Mouse (Mus musculus) limb, embryonic 13.5 days (tissue): ENCODE measurements around the gene Gsta4. TPM values are rescaled to one million over a fixed set of nuclear protein-coding genes. Genes with fewer than 3 reads are reported as not detected.

Source experiments
- ATAC-seq: fragments of 200-750 bp; cut with Nextera tagmentation; 2 replicates; pipeline ENCODE4 v1.8.0; 2017; ENCODE audit warnings: low read depth, moderate number of reproducible peaks, moderate TSS enrichment; ENCODE audit not compliant: low FRiP score
- H3K27ac ChIP-seq: fragments of 300-500 bp; sonication (generic); 2 replicates; pipeline ENCODE4 v1.5.1; 2015; ENCODE audit warnings: inconsistent platforms, mild to moderate bottlenecking, moderate library complexity
- H3K27me3 ChIP-seq: fragments of 300-500 bp; sonication (generic); 2 replicates; pipeline ENCODE4 v1.6.1; 2015; ENCODE audit warnings: mild to moderate bottlenecking, inconsistent platforms
- H3K36me3 ChIP-seq: fragments of 300-500 bp; sonication (generic); 2 replicates; pipeline ENCODE4 v1.6.1; 2015; ENCODE audit warnings: inconsistent platforms, mild to moderate bottlenecking, moderate library complexity
- H3K4me1 ChIP-seq: fragments of 300-500 bp; sonication (generic); 2 replicates; pipeline ENCODE4 v1.6.1; 2015; ENCODE audit warnings: inconsistent platforms
- H3K4me2 ChIP-seq: fragments of 300-500 bp; sonication (generic); replicated peaks from 2 replicates; pipeline ENCODE4 v1.6.1; 2015; ENCODE audit warnings: inconsistent platforms, mild to moderate bottlenecking, moderate library complexity
- H3K4me3 ChIP-seq: fragments of 300-500 bp; sonication (generic); 2 replicates; pipeline ENCODE4 v1.5.1; 2015; ENCODE audit warnings: moderate library complexity, mild to moderate bottlenecking, inconsistent platforms
- H3K9ac ChIP-seq: fragments of 300-500 bp; sonication (generic); 2 replicates; pipeline ENCODE4 v1.6.1; 2015; ENCODE audit warnings: mild to moderate bottlenecking, inconsistent platforms
- H3K9me3 ChIP-seq: fragments of 300-500 bp; sonication (generic); 2 replicates; pipeline ENCODE4 v1.6.1; 2016; ENCODE audit warnings: inconsistent platforms
- WGBS: fragments of 180-500 bp; shearing (Covaris S2); methylation state at CpG from one replicate; pipeline ENCODE4 v1.1.7; 2015; 5-methylcytosine and 5-hydroxymethylcytosine counted together
- polyA plus RNA-seq: library from polyadenylated mRNA; unstranded; fragments of >200 nt; fragmentation: Nextera tagmentation; extraction: Ambion mirVana; gene quantifications from 2 replicates; pipeline ENCODE4 v1.2.1, GENCODE M21; 2015

The Gsta4 gene
- polyA plus RNA-seq, 1 experiment from 2014 or later, result 105 TPM

- no peak overlapping the region for H3K27ac ChIP-seq
- H3K4me3 ChIP-seq, result no peak overlapping the region
- no peaks in the 10 kb centered on the region for H3K36me3 ChIP-seq
- ATAC-seq, result no peak; the same call in 1 of the 2 replicates
- peaks cover 5% of the 10 kb centered on the region for H3K27me3 ChIP-seq
- H3K9me3 ChIP-seq, result no peaks in the 10 kb centered on the region; the same call in 1 of the 2 replicates
- H3K4me2 ChIP-seq, result no peak overlapping the region
- peaks cover 4% of the 10 kb centered on the region for H3K4me1 ChIP-seq
- H3K9ac ChIP-seq, result no peak overlapping the region
- WGBS, result 79% methylated on average over 9 of the region's 9 CpGs
These were observed 3.1 kb downstream of the Gsta4 start for GRCm38 (mm10) chr9:78185686-78186085.

DNA sequence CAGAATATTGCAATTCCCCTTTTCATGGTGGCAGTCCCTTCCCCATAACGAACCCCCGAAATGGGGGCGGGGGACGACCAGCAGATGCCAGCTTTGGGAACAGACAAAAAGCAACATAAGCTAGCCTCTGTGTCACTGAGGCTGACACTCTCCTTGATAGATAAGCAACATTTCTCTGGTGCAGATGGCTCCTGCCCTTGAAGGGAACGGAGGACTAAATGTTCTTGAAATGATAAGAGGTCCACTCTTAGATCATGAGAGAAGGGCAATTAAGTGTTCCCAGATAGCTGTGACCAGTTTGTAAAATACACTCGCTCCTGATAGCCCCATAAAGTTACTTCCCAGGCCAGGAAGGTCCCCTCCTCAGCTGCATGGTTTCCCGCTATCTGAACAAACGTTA, 6.3 kb downstream of the Gsta4 start:
- Histone ChIP-seq H3K4me2 (no peak overlapping the region), H3K27me3 (peaks cover 5% of the 10 kb centered on the region), H3K4me3 (no peak overlapping the region), H3K27ac (no peak overlapping the region), H3K9ac (no peak overlapping the region), H3K4me1 (peaks cover 27% of the 10 kb centered on the region), H3K36me3 (no peaks in the 10 kb centered on the region), H3K9me3 (no peaks in the 10 kb centered on the region)
- WGBS, result 67% methylated on average over 8 of the region's 8 CpGs
- ATAC-seq, result no peak

DNA sequence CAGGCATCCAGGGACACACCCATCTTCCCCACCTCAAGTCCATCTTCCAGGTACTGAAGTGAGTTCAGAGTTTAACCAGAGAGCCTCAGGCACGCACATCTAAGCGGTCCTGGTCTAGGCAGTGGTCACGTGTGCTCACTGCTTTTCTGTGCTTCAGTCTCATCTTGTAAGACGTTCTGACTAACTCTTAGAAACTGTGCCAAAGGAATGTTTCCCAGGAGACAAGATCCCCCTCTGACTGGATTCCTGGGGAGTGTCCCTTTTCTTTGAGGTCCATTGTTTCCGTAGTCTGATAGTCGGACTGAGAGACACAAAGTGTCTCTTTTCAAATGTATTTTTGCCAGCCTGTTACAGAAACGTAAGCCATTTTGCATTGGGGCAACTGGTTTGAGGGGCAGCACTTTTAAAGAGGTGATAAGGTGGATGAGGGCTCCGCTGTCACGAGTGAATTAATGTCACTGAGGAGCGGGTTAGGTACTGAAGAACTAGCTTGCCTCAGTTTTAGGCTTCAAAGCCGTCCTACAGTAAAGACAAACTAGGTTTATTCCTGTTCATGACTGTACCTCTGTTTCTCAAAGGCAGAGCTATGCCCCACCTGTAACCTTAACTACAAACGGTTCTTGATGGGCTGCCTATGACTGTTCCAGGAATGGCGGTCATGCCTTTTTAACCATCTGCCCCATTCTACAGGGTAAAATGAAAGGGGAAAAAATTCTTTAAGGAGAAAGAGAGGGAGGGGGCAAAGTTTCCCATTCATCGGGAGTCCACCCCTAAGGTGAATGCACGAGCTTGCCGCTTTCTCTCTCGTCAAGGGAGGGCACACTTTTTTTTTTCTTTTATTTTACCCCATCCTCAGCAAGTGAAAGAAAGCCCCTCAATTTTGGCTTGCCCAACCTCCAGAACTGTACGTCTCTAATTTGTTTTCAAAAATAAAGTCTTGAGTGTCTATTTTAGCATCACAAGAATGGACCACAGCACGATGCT, 8.4 kb downstream of the Gsta4 start:
- peaks cover 5% of the 10 kb centered on the region for H3K27me3 ChIP-seq
- no peaks in the 10 kb centered on the region for H3K9me3 ChIP-seq
- H3K4me3 ChIP-seq, result peak overlapping the region; percentile 52
- H3K4me2 ChIP-seq, result peak overlapping the region; percentile 77
- peak overlapping the region; percentile 59; the same call in 1 of the 2 replicates for H3K9ac ChIP-seq
- WGBS, result 4% methylated on average over 19 of the region's 19 CpGs
- H3K36me3 ChIP-seq, result no peaks in the 10 kb centered on the region
- no peak overlapping the region for H3K27ac ChIP-seq
- peaks cover 42% of the 10 kb centered on the region for H3K4me1 ChIP-seq
- 0 out of 2 replicates have a peak, but pooled peaks have one; percentile 2 for ATAC-seq

GRCm38 (mm10) chr9:78191736-78192135, 9.2 kb downstream of the Gsta4 start:
- Histone ChIP-seq H3K9ac (peak overlapping the region; percentile 59), H3K4me3 (peak overlapping the region; percentile 52), H3K27me3 (peaks cover 5% of the 10 kb centered on the region), H3K9me3 (no peaks in the 10 kb centered on the region), H3K4me1 (peaks cover 42% of the 10 kb centered on the region), H3K36me3 (no peaks in the 10 kb centered on the region), H3K4me2 (peak overlapping the region; percentile 77), H3K27ac (peak overlapping the region; percentile 77; the same call in 1 of the 2 replicates)
- peak; percentile 64 for ATAC-seq
- WGBS, result under 1% methylated on average over 18 of the region's 18 CpGs

- WGBS, result 40% methylated on average over 9 of the region's 9 CpGs
- H3K4me1 ChIP-seq, result peaks cover 42% of the 10 kb centered on the region
- H3K4me3 ChIP-seq, result peak overlapping the region; percentile 19; the same call in 1 of the 2 replicates
- no peaks in the 10 kb centered on the region for H3K9me3 ChIP-seq
- H3K4me2 ChIP-seq, result peak overlapping the region; percentile 77
- H3K27me3 ChIP-seq, result peaks cover 5% of the 10 kb centered on the region
- H3K36me3 ChIP-seq, result peaks cover 18% of the 10 kb centered on the region
- H3K9ac ChIP-seq, result peak overlapping the region; percentile 35; the same call in 1 of the 2 replicates
- H3K27ac ChIP-seq, result no peak overlapping the region
- no peak for ATAC-seq
These were observed 11.5 kb downstream of the Gsta4 start for GRCm38 (mm10) chr9:78193902-78194597.

- Histone ChIP-seq H3K27ac (no peak overlapping the region), H3K4me2 (0 out of 2 replicates have a peak overlapping the region, but pooled peaks have one; percentile 77), H3K4me1 (peaks cover 42% of the 10 kb centered on the region), H3K4me3 (no peak overlapping the region), H3K9me3 (no peaks in the 10 kb centered on the region), H3K9ac (no peak overlapping the region; the same call in 1 of the 2 replicates), H3K27me3 (peaks cover under 1% of the 10 kb centered on the region; the same call in 1 of the 2 replicates), H3K36me3 (peaks cover 24% of the 10 kb centered on the region)
- WGBS, result 81% methylated on average over 11 of the region's 11 CpGs
- no peak for ATAC-seq
These were observed 12.5 kb downstream of the Gsta4 start for GRCm38 (mm10) chr9:78195034-78195433.

- no peak overlapping the region for H3K4me2 ChIP-seq
- WGBS, result 95% methylated on average over 9 of the region's 9 CpGs
- no peaks in the 10 kb centered on the region for H3K9me3 ChIP-seq
- ATAC-seq, result no peak
- no peaks in the 10 kb centered on the region for H3K27me3 ChIP-seq
- H3K4me1 ChIP-seq, result peaks cover 24% of the 10 kb centered on the region
- no peak overlapping the region for H3K9ac ChIP-seq
- no peak overlapping the region for H3K27ac ChIP-seq
- peaks cover 49% of the 10 kb centered on the region for H3K36me3 ChIP-seq
- no peak overlapping the region for H3K4me3 ChIP-seq
These were observed 15.2 kb downstream of the Gsta4 start for GRCm38 (mm10) chr9:78197801-78198200.

- Histone ChIP-seq H3K27me3 (no peaks in the 10 kb centered on the region), H3K9me3 (no peaks in the 10 kb centered on the region), H3K4me1 (no peaks in the 10 kb centered on the region), H3K36me3 (peaks cover 71% of the 10 kb centered on the region), H3K27ac (no peak overlapping the region), H3K4me2 (no peak overlapping the region), H3K9ac (no peak overlapping the region), H3K4me3 (no peak overlapping the region)
- ATAC-seq, result no peak
- 87% methylated on average over 6 of the region's 6 CpGs for WGBS
These were observed 21.6 kb downstream of the Gsta4 start for GRCm38 (mm10) chr9:78204194-78204593.

DNA sequence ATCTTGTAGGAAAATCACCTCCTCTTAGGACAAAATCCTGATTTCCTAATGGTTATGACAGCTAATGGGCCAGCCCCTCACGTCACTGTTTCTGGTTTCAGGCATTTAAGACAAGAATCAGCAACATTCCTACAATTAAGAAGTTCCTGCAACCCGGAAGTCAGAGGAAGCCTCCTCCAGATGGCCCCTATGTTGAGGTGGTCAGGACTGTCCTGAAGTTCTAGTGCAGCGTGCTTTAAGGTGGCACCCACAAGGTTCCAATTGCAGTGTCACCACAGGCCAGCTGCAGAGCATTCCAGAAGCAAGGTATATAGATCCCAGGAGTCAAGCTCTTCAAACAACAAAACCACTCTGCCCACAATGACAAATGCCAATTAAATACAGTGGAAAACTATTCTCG, 26.4 kb downstream of the Gsta4 start:
- Histone ChIP-seq H3K9me3 (no peaks in the 10 kb centered on the region), H3K9ac (no peak overlapping the region), H3K27me3 (no peaks in the 10 kb centered on the region), H3K4me2 (no peak overlapping the region), H3K4me3 (no peak overlapping the region), H3K36me3 (peaks cover 49% of the 10 kb centered on the region), H3K27ac (no peak overlapping the region), H3K4me1 (no peaks in the 10 kb centered on the region)
- 34% methylated on average over 4 of the region's 4 CpGs for WGBS
- ATAC-seq, result no peak

DNA sequence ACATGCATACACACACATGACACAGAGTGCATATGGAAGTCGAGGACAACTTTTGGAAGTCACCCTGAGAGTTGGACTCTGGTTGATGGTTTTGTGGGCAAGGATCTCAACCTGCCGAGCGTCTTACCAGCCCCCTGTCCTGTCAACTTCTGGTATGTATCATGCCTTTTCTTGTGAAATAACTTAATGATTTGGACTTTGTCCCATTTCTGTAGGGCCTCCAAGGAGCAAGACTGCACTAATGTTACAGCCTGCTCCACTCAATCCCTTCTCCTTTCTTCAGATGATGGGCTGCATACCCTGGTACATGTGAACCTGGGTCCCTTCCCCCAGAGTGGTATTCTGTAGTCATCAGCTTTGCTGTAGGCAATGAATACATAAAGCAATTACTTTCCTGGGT, 27.5 kb downstream of the Gsta4 start:
- Histone ChIP-seq H3K9ac (no peak overlapping the region), H3K27ac (no peak overlapping the region), H3K4me2 (no peak overlapping the region), H3K27me3 (no peaks in the 10 kb centered on the region), H3K9me3 (no peaks in the 10 kb centered on the region), H3K4me1 (no peaks in the 10 kb centered on the region), H3K36me3 (peaks cover 39% of the 10 kb centered on the region), H3K4me3 (no peak overlapping the region)
- 93% methylated on average over 3 of the region's 3 CpGs for WGBS
- no peak for ATAC-seq

GRCm38 (mm10) chr9:78210821-78211220, 28.2 kb downstream of the Gsta4 start:
- no peak for ATAC-seq
- no peak overlapping the region for H3K27ac ChIP-seq
- H3K36me3 ChIP-seq, result peaks cover 32% of the 10 kb centered on the region
- no peak overlapping the region for H3K4me3 ChIP-seq
- H3K9ac ChIP-seq, result no peak overlapping the region
- 93% methylated on average over 2 of the region's 2 CpGs for WGBS
- no peaks in the 10 kb centered on the region for H3K27me3 ChIP-seq
- H3K4me2 ChIP-seq, result no peak overlapping the region
- no peaks in the 10 kb centered on the region for H3K9me3 ChIP-seq
- H3K4me1 ChIP-seq, result no peaks in the 10 kb centered on the region

GRCm38 (mm10) chr9:78211521-78211920, 28.9 kb downstream of the Gsta4 start:
- no peaks in the 10 kb centered on the region for H3K9me3 ChIP-seq
- H3K4me3 ChIP-seq, result no peak overlapping the region
- no peak overlapping the region for H3K4me2 ChIP-seq
- H3K36me3 ChIP-seq, result peaks cover 26% of the 10 kb centered on the region
- ATAC-seq, result no peak
- WGBS, result 91% methylated on average over 3 of the region's 3 CpGs
- H3K9ac ChIP-seq, result no peak overlapping the region
- no peaks in the 10 kb centered on the region for H3K27me3 ChIP-seq
- no peak overlapping the region for H3K27ac ChIP-seq
- H3K4me1 ChIP-seq, result no peaks in the 10 kb centered on the region
